Mouse (Mus musculus) adrenal gland, adult 2 months (tissue): ENCODE measurements around the gene Pabpc1l. TPM values are rescaled to one million over a fixed set of nuclear protein-coding genes. Genes with fewer than 3 reads are reported as not detected.

Experiments
- DNase-seq: peaks from one replicate; pipeline ENCODE4 v3.0.0; 2021
- polyA plus RNA-seq: library from polyadenylated mRNA; depleted of rRNA; stranded (reverse); fragments of >200 nt; gene quantifications from 2 replicates; pipeline ENCODE4 v1.2.3, GENCODE M21; 2012; rRNA removed
- total RNA-seq, 2 experiments: library from RNA; stranded (reverse); gene quantifications; 2 replicates each; pipeline ENCODE4 v1.2.3; 2021

Gene Pabpc1l
- total and polyA plus RNA-seq, 3 experiments: 1.1 to 2.6 (median 1.4) TPM

GRCm38 (mm10) chr2:164084342-164084700 lies 59.1 kb downstream of the Pabpc1l start:
- DNase-seq: no peak

GRCm38 (mm10) chr2:164087416-164088017 lies 62.3 kb downstream of the Pabpc1l start:
- no peak for DNase-seq

- DNase-seq: no peak
Measured at GRCm38 (mm10) chr2:164089508-164089907, 64.3 kb downstream of the Pabpc1l start.

DNA sequence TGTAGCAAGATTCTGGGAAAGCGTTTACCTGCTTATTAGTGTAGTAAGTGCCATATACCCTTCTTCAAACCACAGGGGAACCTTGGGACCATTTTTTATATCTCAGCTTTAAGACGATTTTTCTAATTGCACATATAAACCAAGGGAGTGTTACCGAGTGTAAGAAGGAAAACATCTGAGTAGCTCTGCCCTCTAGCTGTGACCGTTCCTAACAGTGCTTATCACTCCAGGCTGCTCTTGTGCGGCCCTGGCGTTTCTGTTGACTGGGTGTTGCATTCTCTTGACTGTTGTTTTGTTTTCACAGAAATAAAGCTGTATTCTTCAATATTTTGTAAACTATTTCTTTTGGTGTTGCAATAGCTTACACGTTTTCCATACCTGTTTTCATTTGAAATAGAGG lies 68.9 kb downstream of the Pabpc1l start:
- no peak for DNase-seq

DNA sequence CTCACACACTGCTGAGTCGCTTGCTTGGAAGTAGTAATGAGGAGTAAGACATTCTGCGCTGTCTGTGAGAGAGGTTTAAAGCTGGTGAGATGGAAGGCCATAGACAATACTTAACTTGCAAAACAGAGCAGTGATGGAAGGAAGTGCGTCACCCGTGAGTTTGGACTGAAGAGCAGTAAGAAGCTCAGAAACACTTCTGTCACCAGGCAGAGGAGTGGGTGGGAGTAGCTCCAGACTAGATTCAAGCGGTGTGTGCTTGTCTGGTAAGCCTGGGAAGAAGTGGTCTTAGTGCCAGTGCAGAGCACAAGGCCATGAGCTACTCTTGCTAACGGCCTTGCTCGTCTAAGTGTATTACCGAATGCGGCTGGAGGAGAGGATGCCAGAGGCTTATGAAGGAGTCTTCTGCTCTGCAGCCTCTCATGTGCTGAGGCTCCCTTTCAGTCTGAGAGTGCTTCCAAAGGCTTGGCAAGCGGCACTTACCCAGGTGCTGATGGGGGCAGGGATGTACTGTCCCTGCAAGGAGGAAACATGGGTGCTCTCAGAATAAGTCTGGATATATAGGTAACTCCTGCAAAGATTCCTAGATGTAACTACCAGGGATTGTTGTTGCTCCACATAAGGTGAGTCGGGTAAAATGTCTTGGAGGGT lies 73.5 kb downstream of the Pabpc1l start:
- DNase-seq: no peak

Other genes with a start within 250 kb of the Pabpc1l start
- 1 to 10 TPM in 1 of 2 experiments, under 1 TPM in 1; 0.20 to 1.8 TPM for gene Ccn5, start 204.6 kb upstream of the Pabpc1l start, total RNA-seq
- gene Ccn5, start 204.6 kb upstream of the Pabpc1l start, polyA plus RNA-seq: 1.2 and 1.9 TPM in 2 replicates
- not detected for gene Kcnk15, start 171.8 kb upstream of the Pabpc1l start, total RNA-seq
- gene Kcnk15, start 171.8 kb upstream of the Pabpc1l start, polyA plus RNA-seq: 0.19 TPM in 1 of 2 replicates, not detected in the other
- gene Rims4, start 106.8 kb upstream of the Pabpc1l start, total RNA-seq: 100 to 1,000 TPM in 1 of 2 experiments, 10 to 100 TPM in 1; 89.5 to 154 TPM
- gene Rims4, start 106.8 kb upstream of the Pabpc1l start, polyA plus RNA-seq: 36.4 and 60.2 TPM in 2 replicates
- 100 to 1,000 TPM; 260 to 298 TPM for gene Ywhab, start 30.5 kb upstream of the Pabpc1l start, total RNA-seq
- 66.5 and 75.4 TPM in 2 replicates for gene Ywhab, start 30.5 kb upstream of the Pabpc1l start, polyA plus RNA-seq
- 10 to 100 TPM; 25.9 to 29.5 TPM for gene Stk4, start 44.9 kb downstream of the Pabpc1l start, total RNA-seq
- gene Stk4, start 44.9 kb downstream of the Pabpc1l start, polyA plus RNA-seq: 5.5 and 6.4 TPM in 2 replicates
- gene Tomm34, start 45.7 kb downstream of the Pabpc1l start, total RNA-seq: 10 to 100 TPM; 35.1 to 59.8 TPM
- 66.0 and 72.2 TPM in 2 replicates for gene Tomm34, start 45.7 kb downstream of the Pabpc1l start, polyA plus RNA-seq
- not detected for gene Kcns1, start 145.7 kb downstream of the Pabpc1l start, total RNA-seq
- gene Kcns1, start 145.7 kb downstream of the Pabpc1l start, polyA plus RNA-seq: not detected in 2 replicates
- not detected for gene Wfdc5, start 157.3 kb downstream of the Pabpc1l start, total RNA-seq
- gene Wfdc5, start 157.3 kb downstream of the Pabpc1l start, polyA plus RNA-seq: not detected in 2 replicates
- gene Wfdc12, start 165.2 kb downstream of the Pabpc1l start, total RNA-seq: 10 to 100 TPM in 1 of 2 experiments, not detected in 1; 10.5 TPM
- 0.39 and 2.3 TPM in 2 replicates for gene Wfdc12, start 165.2 kb downstream of the Pabpc1l start, polyA plus RNA-seq
- not detected for gene Wfdc15a, start 174.7 kb downstream of the Pabpc1l start, total RNA-seq
- not detected in 2 replicates for gene Wfdc15a, start 174.7 kb downstream of the Pabpc1l start, polyA plus RNA-seq
- not detected for gene Wfdc15b, start 196.2 kb downstream of the Pabpc1l start, total RNA-seq
- gene Wfdc15b, start 196.2 kb downstream of the Pabpc1l start, polyA plus RNA-seq: not detected in 2 replicates
- gene Svs2, start 213.0 kb downstream of the Pabpc1l start, total RNA-seq: not detected
- gene Svs2, start 213.0 kb downstream of the Pabpc1l start, polyA plus RNA-seq: not detected in 2 replicates
- gene Svs3b, start 231.2 kb downstream of the Pabpc1l start, total RNA-seq: not detected
- not detected in 2 replicates for gene Svs3b, start 231.2 kb downstream of the Pabpc1l start, polyA plus RNA-seq